Mouse (Mus musculus): ENCODE data around the gene Olfr796. TPM values are rescaled to one million over a fixed set of nuclear protein-coding genes. Genes with fewer than 3 reads are reported as not detected.

Gene Olfr796
- polyA plus RNA-seq, 1 experiment from 2014 or later, result not detected

Small RNA genes within 50 kb of the gene (microRNA-seq; reads per million reads assigned to microRNA genes)
- not detected for gene Gm23252

Other genes with a start within 250 kb of the Olfr796 start
- 0.10 and 0.17 TPM in 2 replicates for gene Olfr784, start 228.5 kb downstream of the Olfr796 start, polyA plus RNA-seq (2014; fragmentation: Nextera tagmentation; extraction: Ambion mirVana)
- gene Olfr785, start 207.1 kb downstream of the Olfr796 start, polyA plus RNA-seq (2014; fragmentation: Nextera tagmentation; extraction: Ambion mirVana), result not detected in 2 replicates
- gene Olfr786, start 185.3 kb downstream of the Olfr796 start, polyA plus RNA-seq (2014; fragmentation: Nextera tagmentation; extraction: Ambion mirVana), result not detected in 2 replicates
- not detected in 2 replicates for gene Olfr787, start 150.7 kb downstream of the Olfr796 start, polyA plus RNA-seq (2014; fragmentation: Nextera tagmentation; extraction: Ambion mirVana)
- not detected in 2 replicates for gene Olfr788, start 141.6 kb downstream of the Olfr796 start, polyA plus RNA-seq (2014; fragmentation: Nextera tagmentation; extraction: Ambion mirVana)
- gene Olfr789, start 127.8 kb downstream of the Olfr796 start, polyA plus RNA-seq (2014; fragmentation: Nextera tagmentation; extraction: Ambion mirVana), result not detected in 2 replicates
- gene Olfr790, start 114.1 kb downstream of the Olfr796 start, polyA plus RNA-seq (2014; fragmentation: Nextera tagmentation; extraction: Ambion mirVana), result not detected in 2 replicates
- gene Olfr791, start 90.8 kb downstream of the Olfr796 start, polyA plus RNA-seq (2014; fragmentation: Nextera tagmentation; extraction: Ambion mirVana), result not detected in 2 replicates
- not detected in 2 replicates for gene Olfr792, start 73.4 kb downstream of the Olfr796 start, polyA plus RNA-seq (2014; fragmentation: Nextera tagmentation; extraction: Ambion mirVana)
- not detected in 2 replicates for gene Olfr794, start 44.9 kb downstream of the Olfr796 start, polyA plus RNA-seq (2014; fragmentation: Nextera tagmentation; extraction: Ambion mirVana)
- not detected in 2 replicates for gene Olfr798, start 15.4 kb upstream of the Olfr796 start, polyA plus RNA-seq (2014; fragmentation: Nextera tagmentation; extraction: Ambion mirVana)
- not detected in 2 replicates for gene Olfr799, start 24.9 kb upstream of the Olfr796 start, polyA plus RNA-seq (2014; fragmentation: Nextera tagmentation; extraction: Ambion mirVana)
- gene Olfr800, start 45.1 kb upstream of the Olfr796 start, polyA plus RNA-seq (2014; fragmentation: Nextera tagmentation; extraction: Ambion mirVana), result not detected in 2 replicates
- gene Olfr801, start 61.3 kb upstream of the Olfr796 start, polyA plus RNA-seq (2014; fragmentation: Nextera tagmentation; extraction: Ambion mirVana), result not detected in 2 replicates
- gene Olfr802, start 75.6 kb upstream of the Olfr796 start, polyA plus RNA-seq (2014; fragmentation: Nextera tagmentation; extraction: Ambion mirVana), result 0.06 TPM in 1 of 2 replicates, not detected in the other
- gene Olfr803, start 81.7 kb upstream of the Olfr796 start, polyA plus RNA-seq (2014; fragmentation: Nextera tagmentation; extraction: Ambion mirVana), result not detected in 2 replicates
- gene Olfr804, start 90.6 kb upstream of the Olfr796 start, polyA plus RNA-seq (2014; fragmentation: Nextera tagmentation; extraction: Ambion mirVana), result not detected in 2 replicates
- gene Olfr805, start 116.8 kb upstream of the Olfr796 start, polyA plus RNA-seq (2014; fragmentation: Nextera tagmentation; extraction: Ambion mirVana), result not detected in 2 replicates
- not detected in 2 replicates for gene Olfr806, start 129.4 kb upstream of the Olfr796 start, polyA plus RNA-seq (2014; fragmentation: Nextera tagmentation; extraction: Ambion mirVana)
- not detected in 2 replicates for gene Olfr807, start 145.2 kb upstream of the Olfr796 start, polyA plus RNA-seq (2014; fragmentation: Nextera tagmentation; extraction: Ambion mirVana)
- not detected in 2 replicates for gene Olfr808, start 152.9 kb upstream of the Olfr796 start, polyA plus RNA-seq (2014; fragmentation: Nextera tagmentation; extraction: Ambion mirVana)
- gene Olfr809, start 162.1 kb upstream of the Olfr796 start, polyA plus RNA-seq (2014; fragmentation: Nextera tagmentation; extraction: Ambion mirVana), result not detected in 2 replicates
- gene Olfr810, start 182.3 kb upstream of the Olfr796 start, polyA plus RNA-seq (2014; fragmentation: Nextera tagmentation; extraction: Ambion mirVana), result not detected in 2 replicates
- not detected in 2 replicates for gene Olfr811, start 191.8 kb upstream of the Olfr796 start, polyA plus RNA-seq (2014; fragmentation: Nextera tagmentation; extraction: Ambion mirVana)
- not detected in 2 replicates for gene Olfr812, start 233.5 kb upstream of the Olfr796 start, polyA plus RNA-seq (2014; fragmentation: Nextera tagmentation; extraction: Ambion mirVana)
- gene Olfr813, start 242.8 kb upstream of the Olfr796 start, polyA plus RNA-seq (2014; fragmentation: Nextera tagmentation; extraction: Ambion mirVana), result not detected in 2 replicates

All from stomach, embryonic 14.5 days (tissue).